Mouse (Mus musculus): Measurements from ENCODE around the gene Dedd2. TPM values are rescaled to one million over a fixed set of nuclear protein-coding genes. Genes with fewer than 3 reads are reported as not detected.

Dedd2 gene
- total and polyA plus RNA-seq, 3 experiments, result 25.2 to 36.6 TPM; not detected in 1

DNA sequence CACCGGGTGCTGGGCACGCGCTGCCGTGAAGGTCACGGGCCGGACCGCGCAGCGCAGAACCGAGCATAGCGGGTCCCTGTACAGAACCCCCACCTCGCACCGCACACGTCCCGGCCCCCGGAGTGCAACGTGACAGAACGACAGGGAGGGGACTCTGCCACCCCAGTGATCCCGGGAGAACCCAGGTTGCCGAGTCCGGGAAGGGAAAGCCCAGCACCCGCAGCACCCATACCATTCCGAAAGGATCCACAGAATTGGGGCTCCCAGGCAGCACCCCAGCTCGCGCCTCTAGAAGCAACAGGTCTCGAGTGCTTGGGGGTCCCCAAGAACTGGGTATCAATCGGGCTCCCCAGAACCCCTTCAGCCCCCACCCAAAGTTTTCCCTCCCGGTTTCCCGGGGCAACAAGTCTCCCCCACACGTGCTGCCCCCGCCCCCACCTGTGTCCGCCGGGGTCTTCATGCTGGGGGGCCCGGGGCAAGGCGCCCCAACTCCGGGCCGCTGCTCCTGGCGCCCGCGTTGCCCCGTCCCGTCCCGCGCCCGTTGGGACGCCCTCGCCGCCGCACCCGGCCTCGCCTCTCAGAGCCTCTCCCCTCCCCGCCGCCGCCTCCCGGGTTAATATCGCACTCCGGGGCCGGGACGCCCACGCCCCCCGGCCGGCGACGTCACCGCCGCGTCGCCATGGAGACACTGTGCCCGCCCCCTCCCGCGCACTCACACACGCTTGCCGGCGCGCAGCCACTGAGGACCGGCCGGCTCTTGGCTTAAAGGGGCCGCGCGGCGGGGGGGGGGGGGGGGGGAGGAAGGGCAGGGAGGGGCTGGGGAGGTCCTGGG is 29.9 kb upstream of the Dedd2 start, which contains the start of gene Erf:
Erf (minus strand) TSS at position 621 of the 832 bp plus-strand sequence.
- TF ChIP-seq ZNF384 (IDR thresholded peaks at IDR 0.05; ENCODE audit: low read depth, low read length) (no peak), POLR2A (IDR thresholded peaks at IDR 0.05; ENCODE audit: control insufficient read depth in 1 of 2, insufficient read depth in 1 of 2, low read depth in 1 of 2, low read length in 2 of 2, poor library complexity in 1 of 2) (peak; percentile 54 to 62; a peak in 3 of 4 replicates), NELFE (IDR thresholded peaks at IDR 0.05; ENCODE audit: low read depth, low read length) (peak; percentile 74), MXI1 (IDR thresholded peaks at IDR 0.05; ENCODE audit: low read depth, low read length) (0 out of 2 replicates have a peak, but pooled peaks have one; percentile 70), ZMIZ1 (IDR thresholded peaks at IDR 0.05; ENCODE audit: low read depth, low read length) (peak; percentile 81), ETS1 (IDR thresholded peaks at IDR 0.05; ENCODE audit: low read depth, low read length) (peak; percentile 51; the same call in 1 of the 2 replicates), SIN3A (IDR thresholded peaks at IDR 0.05; ENCODE audit: low read length) (peak; percentile 81), MAFK (IDR thresholded peaks at IDR 0.05; ENCODE audit: borderline replicate concordance, low read depth, low read length) (no peak), MAZ (IDR thresholded peaks at IDR 0.05; ENCODE audit: low read depth, low read length) (peak; percentile 97; the same call in 1 of the 2 replicates), TAL1 (IDR thresholded peaks at IDR 0.05; ENCODE audit: low read length) (no peak), EP300 (IDR thresholded peaks at IDR 0.05; ENCODE audit: low read depth in 1 of 2, low read length in 2 of 2) (peak in 1 of 2 experiments; percentile 31; a peak in 1 of 4 replicates), POLR2AphosphoS2 (IDR thresholded peaks at IDR 0.05; ENCODE audit: low read length) (peak; percentile 50; the same call in 1 of the 2 replicates), ELF1 (IDR thresholded peaks at IDR 0.05; ENCODE audit: low read depth, low read length) (peak; percentile 49), HCFC1 (IDR thresholded peaks at IDR 0.05; ENCODE audit: low read depth, low read length) (peak; percentile 65), NRF1 (IDR thresholded peaks at IDR 0.05; ENCODE audit: insufficient read depth, low read depth, low read length, poor library complexity, severe bottlenecking) (peak; percentile 65), ZKSCAN1 (IDR thresholded peaks at IDR 0.05; ENCODE audit: low read depth, low read length) (no peak), TCF12 (IDR thresholded peaks at IDR 0.05; ENCODE audit: low read depth, low read length) (peak; percentile 61; the same call in 1 of the 2 replicates)
- peaks cover 32% of the 10 kb centered on the region for H3K79me2 ChIP-seq (ENCODE audit: control insufficient read depth, insufficient read depth, low read length, poor library complexity)
- H3K4me3 ChIP-seq (ENCODE audit: control insufficient read depth in 1 of 2, insufficient read depth in 1 of 2, low read depth in 2 of 2, low read length in 2 of 2), result peak within 1 kb of the TSS; percentile 88 to 99
- H3K27ac ChIP-seq (ENCODE audit: control insufficient read depth, low read depth, low read length), result peak within 1 kb of the TSS; percentile 79
- peak; percentile 92 for DNase-seq (ENCODE audit: low read depth, low spot score)
- H3K36me3 ChIP-seq (ENCODE audit: control insufficient read depth in 1 of 2, insufficient read depth in 2 of 2, low read length in 2 of 2), result peaks cover 0 to 2% of the 10 kb centered on the region in 2 experiments; a peak in 3 of 4 replicates
- peaks cover 0 to 7% of the 10 kb centered on the region in 2 experiments; a peak in 3 of 4 replicates for H3K4me1 ChIP-seq (ENCODE audit: control insufficient read depth in 1 of 2, insufficient read depth in 2 of 2, low read length in 2 of 2)
- no peaks in the 10 kb centered on the region for H3K27me3 ChIP-seq (ENCODE audit: control insufficient read depth in 1 of 2, insufficient read depth in 2 of 2, low read length in 2 of 2)
- H3K9ac ChIP-seq (ENCODE audit: control insufficient read depth, low read depth, low read length, poor library complexity, severe bottlenecking), result peak within 1 kb of the TSS; percentile 88
- H3K9me3 ChIP-seq (replicated peaks; ENCODE audit: insufficient read depth, low read length), result no peaks in the 10 kb centered on the region
